Mouse (Mus musculus): Measurements from ENCODE around the gene Gli3. TPM values are rescaled to one million over a fixed set of nuclear protein-coding genes. Genes with fewer than 3 reads are reported as not detected.

Gene Gli3
- polyA plus RNA-seq, 1 experiment from 2014 or later = 40.8 TPM

DNA sequence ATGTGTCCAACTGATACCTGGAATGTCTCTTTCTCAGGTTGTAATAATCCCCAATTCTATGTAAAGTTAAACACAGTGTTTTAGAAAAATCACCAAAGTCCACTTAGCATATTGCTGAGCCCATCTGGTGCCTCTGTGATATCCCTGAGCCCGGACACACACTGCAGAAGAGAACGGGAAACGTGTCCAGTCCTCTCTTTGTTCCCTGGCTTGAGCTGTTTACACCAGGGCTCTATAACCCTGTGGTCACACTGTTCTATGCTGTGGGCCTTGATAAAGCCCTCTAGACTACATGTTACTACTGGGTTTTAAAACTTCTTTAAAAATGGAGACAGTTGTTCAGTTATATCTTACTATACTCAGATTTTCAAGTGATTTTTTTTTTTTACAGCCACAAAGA lies 154.4 kb downstream of the Gli3 start:
- H3K27ac ChIP-seq (replicated peaks) = 0 out of 2 replicates have a peak overlapping the region, but pooled peaks have one; percentile 25
- no peaks in the 10 kb centered on the region for H3K36me3 ChIP-seq
- ATAC-seq (ENCODE audit: low FRiP score, low read depth) = peak; percentile 64
- H3K9me3 ChIP-seq = no peaks in the 10 kb centered on the region
- H3K4me3 ChIP-seq = no peak overlapping the region
- H3K4me2 ChIP-seq (replicated peaks) = no peak overlapping the region
- H3K4me1 ChIP-seq = peaks cover 54% of the 10 kb centered on the region
- H3K9ac ChIP-seq (replicated peaks) = no peak overlapping the region
- WGBS = 16% methylated on average over 3 of the region's 3 CpGs
- peaks cover 11% of the 10 kb centered on the region for H3K27me3 ChIP-seq

DNA sequence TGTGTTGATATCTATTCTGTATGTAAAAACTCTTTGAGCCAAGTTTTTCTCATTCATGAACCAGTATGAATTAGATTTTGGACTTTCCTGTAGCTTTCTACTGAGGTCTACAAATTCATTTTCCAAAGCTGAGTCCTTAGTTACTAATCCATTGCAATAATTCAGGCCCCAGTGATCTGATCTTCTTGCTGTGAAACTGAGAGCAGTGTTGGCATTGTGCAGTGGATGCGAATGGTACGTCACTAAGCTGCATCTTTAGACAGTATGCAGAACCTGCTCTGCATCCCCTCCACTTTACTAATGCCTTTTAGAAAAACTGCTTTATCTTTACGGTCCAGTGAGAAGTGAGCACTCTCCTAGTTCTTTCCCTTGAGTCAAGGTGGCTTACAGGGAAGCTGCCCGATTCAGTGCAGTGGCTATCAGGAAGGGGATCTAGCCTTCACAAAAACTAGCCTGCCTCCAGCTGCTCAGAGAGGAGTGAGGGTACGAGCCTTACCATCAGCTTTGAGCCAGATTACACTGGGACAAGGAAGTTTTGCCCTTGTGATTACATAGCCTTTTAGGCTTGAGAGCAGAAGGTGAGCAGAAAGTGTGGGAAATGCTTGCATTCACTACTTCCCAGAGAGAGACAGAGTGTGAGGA lies 155.1 kb downstream of the Gli3 start:
- H3K4me1 ChIP-seq = peaks cover 60% of the 10 kb centered on the region
- no peak overlapping the region for H3K4me3 ChIP-seq
- H3K27me3 ChIP-seq = peaks cover 16% of the 10 kb centered on the region
- 23% methylated on average over 5 of the region's 5 CpGs for WGBS
- ATAC-seq (ENCODE audit: low FRiP score, low read depth) = peak; percentile 45; the same call in 1 of the 2 replicates
- H3K9me3 ChIP-seq = no peaks in the 10 kb centered on the region
- H3K9ac ChIP-seq (replicated peaks) = no peak overlapping the region
- H3K4me2 ChIP-seq (replicated peaks) = no peak overlapping the region
- H3K36me3 ChIP-seq = no peaks in the 10 kb centered on the region
- peak overlapping the region; percentile 68 for H3K27ac ChIP-seq (replicated peaks)

DNA sequence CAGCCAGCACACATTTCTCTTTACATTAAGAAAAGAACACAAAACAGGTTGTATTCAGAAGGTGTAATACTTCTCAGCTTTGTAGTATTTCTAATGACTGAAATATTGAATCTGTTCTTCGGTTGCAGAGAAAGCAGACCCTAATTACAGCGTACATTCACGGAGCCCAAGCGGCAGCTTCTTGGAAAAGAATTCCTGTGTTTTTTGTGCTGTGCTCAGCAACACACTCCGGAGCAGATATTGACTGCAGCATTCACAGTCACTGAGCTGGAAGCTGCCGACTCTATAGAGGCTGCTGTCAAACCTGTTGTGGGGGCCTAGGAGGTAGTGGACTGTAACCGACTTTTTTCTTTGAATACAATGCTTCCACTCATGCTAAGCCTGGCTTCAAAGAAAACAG lies 158.0 kb downstream of the Gli3 start:
- H3K27ac ChIP-seq (replicated peaks) = peak overlapping the region; percentile 42
- no peaks in the 10 kb centered on the region for H3K9me3 ChIP-seq
- WGBS = 11% methylated on average over 7 of the region's 7 CpGs
- peak overlapping the region; percentile 28 for H3K4me2 ChIP-seq (replicated peaks)
- peaks cover 22% of the 10 kb centered on the region for H3K27me3 ChIP-seq
- no peak overlapping the region for H3K4me3 ChIP-seq
- no peaks in the 10 kb centered on the region for H3K36me3 ChIP-seq
- no peak for ATAC-seq (ENCODE audit: low FRiP score, low read depth)
- no peak overlapping the region for H3K9ac ChIP-seq (replicated peaks)
- H3K4me1 ChIP-seq = peaks cover 73% of the 10 kb centered on the region

DNA sequence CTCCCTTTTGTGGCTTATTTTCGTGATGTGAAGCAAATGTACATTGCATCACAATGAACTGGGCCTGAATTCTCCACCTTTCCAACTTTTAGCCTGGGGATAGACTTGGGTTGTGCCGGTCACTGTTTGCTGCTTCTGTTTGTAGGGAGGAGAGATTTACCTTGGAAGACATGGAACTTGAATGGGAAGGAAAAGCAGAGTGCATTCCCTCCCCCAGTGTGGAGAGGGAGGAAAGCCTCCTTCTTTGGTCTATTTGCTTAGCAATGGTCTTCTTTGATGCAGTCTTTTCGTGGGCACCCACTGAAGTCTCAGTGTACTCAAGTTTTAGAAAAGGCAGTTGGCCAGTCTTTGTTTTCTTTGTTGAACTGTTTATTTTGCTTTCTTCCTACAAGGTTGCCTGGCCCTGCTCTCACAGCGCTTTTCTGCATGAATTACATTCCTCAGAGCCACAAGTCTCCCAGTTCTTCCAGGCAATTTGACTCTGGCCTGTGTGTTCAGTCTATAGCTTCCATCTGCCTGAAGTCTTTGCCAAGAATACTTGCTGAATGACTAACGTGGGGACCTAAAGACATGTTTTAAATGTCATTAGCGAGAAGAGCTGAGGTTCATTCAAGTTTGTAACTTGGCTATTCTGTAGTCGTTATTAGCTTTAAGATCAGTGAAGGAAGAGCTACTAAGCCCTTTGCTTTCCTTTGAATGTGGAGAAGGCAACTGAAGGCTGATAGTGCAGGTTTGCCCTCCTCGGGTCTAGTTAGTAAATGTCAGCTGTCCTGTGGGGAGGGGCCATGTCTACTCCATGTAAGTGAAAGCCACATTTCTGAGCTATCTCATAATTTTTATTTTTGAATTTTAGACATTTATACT lies 161.7 kb downstream of the Gli3 start:
- no peaks in the 10 kb centered on the region for H3K9me3 ChIP-seq
- H3K27ac ChIP-seq (replicated peaks) = peak overlapping the region; percentile 52
- peak; percentile 39; the same call in 1 of the 2 replicates for ATAC-seq (ENCODE audit: low FRiP score, low read depth)
- WGBS = 17% methylated on average over 8 of the region's 8 CpGs
- H3K4me3 ChIP-seq = no peak overlapping the region
- peaks cover 22% of the 10 kb centered on the region for H3K27me3 ChIP-seq
- peaks cover 64% of the 10 kb centered on the region for H3K4me1 ChIP-seq
- H3K9ac ChIP-seq (replicated peaks) = no peak overlapping the region
- no peak overlapping the region for H3K4me2 ChIP-seq (replicated peaks)
- no peaks in the 10 kb centered on the region for H3K36me3 ChIP-seq

DNA sequence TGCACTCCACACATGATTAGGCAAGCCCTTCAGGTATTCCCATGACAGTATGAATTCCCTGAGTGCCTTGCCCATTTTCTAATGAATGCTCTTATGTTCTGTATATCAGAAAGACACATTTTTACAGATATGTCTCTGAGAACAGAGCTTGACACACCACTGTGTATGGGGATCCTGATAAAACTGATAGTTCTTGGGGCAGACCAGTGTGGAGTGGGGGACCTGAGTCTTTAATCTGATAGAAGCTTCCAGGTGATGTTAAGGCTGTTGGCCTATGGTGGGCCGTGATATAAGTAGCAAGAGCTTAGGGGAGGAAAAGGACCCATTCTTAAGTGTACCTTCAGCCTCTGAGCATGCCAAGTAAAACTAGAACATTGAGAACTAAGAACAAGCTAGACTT lies 178.5 kb downstream of the Gli3 start:
- Histone ChIP-seq H3K9ac (replicated peaks) (no peak overlapping the region), H3K4me2 (replicated peaks) (no peak overlapping the region), H3K27ac (replicated peaks) (no peak overlapping the region), H3K9me3 (no peaks in the 10 kb centered on the region), H3K4me1 (0 out of 2 replicates have a peak, but pooled peaks cover 2% of the 10 kb centered on the region), H3K4me3 (no peak overlapping the region), H3K27me3 (no peaks in the 10 kb centered on the region), H3K36me3 (peaks cover 15% of the 10 kb centered on the region; the same call in 1 of the 2 replicates)
- ATAC-seq (ENCODE audit: low FRiP score, low read depth) = no peak
- WGBS = 96% methylated on average over 1 of the region's 1 CpGs

DNA sequence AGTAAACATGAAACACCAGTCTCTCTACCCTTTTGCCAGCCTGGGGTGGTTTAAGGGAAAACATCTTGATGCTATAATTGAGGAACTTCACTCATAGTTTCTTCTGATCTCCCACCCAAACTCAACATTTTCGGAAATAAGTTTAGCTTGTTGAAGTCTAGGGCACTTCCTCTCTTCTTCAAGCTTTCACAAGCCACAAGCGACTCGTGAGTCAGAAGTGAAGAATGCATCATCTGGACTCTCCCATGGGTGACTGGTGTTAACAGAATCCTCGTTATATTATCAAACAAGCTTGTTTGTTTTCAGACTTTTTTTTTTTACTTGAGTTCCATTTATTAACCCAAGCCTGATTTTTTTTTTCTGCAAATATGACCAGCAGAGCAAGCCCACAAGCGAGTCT lies 197.5 kb downstream of the Gli3 start:
- no peaks in the 10 kb centered on the region for H3K27me3 ChIP-seq
- no peak overlapping the region for H3K27ac ChIP-seq (replicated peaks)
- H3K4me1 ChIP-seq = peaks cover 3% of the 10 kb centered on the region; the same call in 1 of the 2 replicates
- no peak overlapping the region for H3K9ac ChIP-seq (replicated peaks)
- no peak overlapping the region for H3K4me2 ChIP-seq (replicated peaks)
- WGBS = 86% methylated on average over 5 of the region's 5 CpGs
- ATAC-seq (ENCODE audit: low FRiP score, low read depth) = no peak
- no peak overlapping the region for H3K4me3 ChIP-seq
- peaks cover 37% of the 10 kb centered on the region for H3K36me3 ChIP-seq
- H3K9me3 ChIP-seq = no peaks in the 10 kb centered on the region

DNA sequence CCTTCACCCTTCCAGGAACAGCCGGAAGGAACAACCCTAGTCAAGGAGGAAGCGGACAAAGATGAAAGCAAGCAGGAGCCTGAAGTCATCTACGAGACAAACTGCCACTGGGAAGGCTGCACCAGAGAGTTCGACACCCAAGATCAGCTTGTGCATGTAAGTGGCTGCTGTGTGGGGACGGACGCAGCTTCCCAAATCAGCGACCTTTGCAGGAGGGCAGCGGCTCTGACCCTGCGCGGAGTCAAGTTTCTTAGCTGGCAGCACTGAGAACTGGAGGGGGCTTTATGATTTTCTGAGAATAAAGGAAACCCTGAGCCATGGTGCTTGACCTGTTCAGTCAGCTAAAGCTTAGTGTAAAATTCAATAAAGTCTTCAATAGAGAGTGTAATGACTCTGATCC lies 199.3 kb downstream of the Gli3 start:
- H3K4me1 ChIP-seq = peaks cover 3% of the 10 kb centered on the region; the same call in 1 of the 2 replicates
- no peak overlapping the region for H3K4me2 ChIP-seq (replicated peaks)
- no peaks in the 10 kb centered on the region for H3K9me3 ChIP-seq
- 67% methylated on average over 10 of the region's 10 CpGs for WGBS
- peaks cover 37% of the 10 kb centered on the region for H3K36me3 ChIP-seq
- H3K27ac ChIP-seq (replicated peaks) = no peak overlapping the region
- H3K4me3 ChIP-seq = no peak overlapping the region
- ATAC-seq (ENCODE audit: low FRiP score, low read depth) = no peak
- no peaks in the 10 kb centered on the region for H3K27me3 ChIP-seq
- no peak overlapping the region for H3K9ac ChIP-seq (replicated peaks)

DNA sequence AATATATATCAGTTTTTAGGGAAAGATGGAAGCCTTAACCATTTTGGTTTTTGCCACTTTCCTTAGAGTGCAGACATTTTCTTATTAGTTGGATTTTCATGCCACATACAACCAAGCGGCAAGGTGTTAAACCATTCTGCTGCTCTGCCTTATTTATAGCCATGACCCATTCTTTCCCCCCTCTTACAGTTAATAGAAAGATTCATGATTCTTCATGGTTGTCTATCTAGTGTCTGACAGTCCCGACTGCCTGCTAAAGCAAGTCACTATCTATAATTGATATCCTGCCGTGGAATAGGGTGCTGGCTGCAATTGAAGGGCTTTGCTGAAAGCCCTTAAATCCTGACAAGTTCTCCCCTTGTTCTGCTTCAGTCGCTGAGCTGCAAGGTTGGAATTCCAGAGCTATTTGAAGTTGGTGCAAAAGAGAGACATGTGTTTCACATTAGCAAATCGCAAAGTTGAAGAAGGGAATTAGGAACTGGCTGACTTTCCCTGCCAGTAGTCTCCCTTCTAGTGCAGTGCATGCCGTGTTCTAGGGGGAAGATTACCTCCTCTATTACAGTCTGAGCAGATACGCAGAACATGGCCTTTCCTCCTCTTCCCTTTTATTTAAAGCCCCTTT lies 201.7 kb downstream of the Gli3 start:
- ATAC-seq (ENCODE audit: low FRiP score, low read depth) = no peak
- Histone ChIP-seq H3K27me3 (no peaks in the 10 kb centered on the region), H3K4me1 (no peaks in the 10 kb centered on the region), H3K27ac (replicated peaks) (no peak overlapping the region), H3K4me2 (replicated peaks) (no peak overlapping the region), H3K36me3 (peaks cover 36% of the 10 kb centered on the region), H3K9ac (replicated peaks) (no peak overlapping the region), H3K9me3 (no peaks in the 10 kb centered on the region), H3K4me3 (no peak overlapping the region)
- 44% methylated on average over 7 of the region's 7 CpGs for WGBS

DNA sequence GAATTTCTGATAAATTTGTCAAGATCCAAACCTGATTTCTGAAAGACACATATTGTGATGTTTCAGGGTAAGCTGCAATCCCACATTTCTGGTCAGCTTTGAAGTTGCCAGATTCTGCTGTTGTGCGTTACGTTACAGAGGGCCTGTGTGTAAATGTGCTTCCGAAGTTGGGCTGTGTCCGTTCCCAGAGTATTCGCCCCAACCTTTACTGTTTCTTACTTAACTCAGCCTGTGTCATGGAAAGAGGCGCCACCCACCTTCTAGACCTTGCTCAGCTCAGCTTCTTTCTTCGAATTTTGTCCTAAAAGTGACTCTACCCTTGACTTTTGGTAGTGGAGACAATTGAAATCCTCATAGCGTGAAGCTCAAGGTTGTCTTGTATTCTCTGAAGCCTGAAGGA lies 202.5 kb downstream of the Gli3 start:
- H3K36me3 ChIP-seq = peaks cover 27% of the 10 kb centered on the region
- no peaks in the 10 kb centered on the region for H3K27me3 ChIP-seq
- H3K9ac ChIP-seq (replicated peaks) = no peak overlapping the region
- no peak overlapping the region for H3K4me2 ChIP-seq (replicated peaks)
- H3K9me3 ChIP-seq = no peaks in the 10 kb centered on the region
- WGBS = 79% methylated on average over 8 of the region's 8 CpGs
- no peaks in the 10 kb centered on the region; the same call in 1 of the 2 replicates for H3K4me1 ChIP-seq
- H3K27ac ChIP-seq (replicated peaks) = no peak overlapping the region
- H3K4me3 ChIP-seq = no peak overlapping the region
- no peak for ATAC-seq (ENCODE audit: low FRiP score, low read depth)

DNA sequence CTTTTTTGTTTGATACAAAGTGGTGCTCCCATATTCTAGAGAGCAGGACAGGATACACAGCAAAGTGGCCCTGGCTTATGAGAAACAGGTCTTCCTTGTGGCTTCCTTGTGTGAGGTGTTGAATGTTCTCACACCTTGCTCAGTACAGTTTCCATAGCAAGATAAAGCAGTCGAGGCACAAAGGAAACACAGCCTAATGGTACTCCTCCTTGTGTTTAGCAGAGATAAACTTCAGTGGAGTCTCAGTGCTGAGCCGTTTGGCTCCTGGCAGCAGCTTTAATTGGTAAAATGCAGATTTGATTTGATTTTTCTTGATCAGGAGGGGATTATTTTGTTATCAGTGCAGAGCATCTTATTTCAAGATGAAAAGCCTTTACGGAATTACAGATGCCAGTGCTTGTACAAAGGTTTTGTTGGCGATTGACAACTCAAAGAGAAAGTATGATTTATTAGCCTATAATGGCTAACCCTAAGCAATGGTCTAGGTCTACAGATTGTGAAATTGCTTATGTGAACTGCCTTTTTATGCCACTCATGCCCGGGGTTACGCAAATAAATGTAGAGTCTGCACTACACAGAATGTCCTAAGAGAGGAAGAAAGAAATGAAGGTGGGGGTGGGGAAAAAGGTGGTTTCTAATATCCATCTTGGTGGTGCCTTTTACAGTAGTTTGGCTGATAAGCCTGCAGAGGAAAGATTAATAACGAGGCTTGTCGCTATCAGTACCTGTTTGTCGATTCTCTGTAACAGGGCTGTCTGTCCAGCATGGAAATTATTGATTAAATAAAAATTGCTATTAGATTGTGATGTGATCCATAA lies 207.3 kb downstream of the Gli3 start:
- H3K4me2 ChIP-seq (replicated peaks) = no peak overlapping the region
- 79% methylated on average over 9 of the region's 9 CpGs for WGBS
- H3K27me3 ChIP-seq = no peaks in the 10 kb centered on the region
- no peaks in the 10 kb centered on the region; the same call in 1 of the 2 replicates for H3K4me1 ChIP-seq
- H3K4me3 ChIP-seq = no peak overlapping the region
- H3K27ac ChIP-seq (replicated peaks) = no peak overlapping the region
- ATAC-seq (ENCODE audit: low FRiP score, low read depth) = 0 out of 2 replicates have a peak, but pooled peaks have one; percentile 2
- H3K36me3 ChIP-seq = no peaks in the 10 kb centered on the region
- H3K9me3 ChIP-seq = no peaks in the 10 kb centered on the region
- no peak overlapping the region for H3K9ac ChIP-seq (replicated peaks)

DNA sequence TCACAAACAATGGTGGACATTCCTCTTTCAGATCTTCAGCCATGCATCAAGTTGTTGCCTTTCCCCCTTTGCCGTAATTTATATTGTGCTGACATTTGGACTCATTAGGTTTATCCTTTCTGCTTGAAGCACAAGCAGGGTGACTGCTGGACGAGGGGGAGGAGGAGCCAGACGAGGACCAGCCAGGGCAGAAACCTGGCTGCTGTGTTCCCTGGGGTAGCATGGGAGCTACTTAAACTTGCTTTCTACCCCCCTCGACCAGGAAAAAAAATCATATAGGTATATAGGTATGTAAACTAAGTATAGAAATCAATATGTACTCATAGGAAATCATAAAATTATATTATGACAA lies 207.9 kb downstream of the Gli3 start:
- no peak overlapping the region for H3K9ac ChIP-seq (replicated peaks)
- 58% methylated on average over 4 of the region's 4 CpGs for WGBS

More for the DNA sequence above, 207.9 kb downstream of the Gli3 start:
- H3K27me3 ChIP-seq = no peaks in the 10 kb centered on the region
- no peaks in the 10 kb centered on the region for H3K9me3 ChIP-seq
- H3K27ac ChIP-seq (replicated peaks) = no peak overlapping the region
- H3K4me2 ChIP-seq (replicated peaks) = no peak overlapping the region
- no peak for ATAC-seq (ENCODE audit: low FRiP score, low read depth)
- H3K4me3 ChIP-seq = no peak overlapping the region
- H3K4me1 ChIP-seq = no peaks in the 10 kb centered on the region; the same call in 1 of the 2 replicates
- no peaks in the 10 kb centered on the region for H3K36me3 ChIP-seq
